Mouse (Mus musculus) liver, embryonic 11.5 days (tissue): Measurements from ENCODE around the gene B230104I21Rik. TPM values are rescaled to one million over a fixed set of nuclear protein-coding genes. Genes with fewer than 3 reads are reported as not detected.
A peak's percentile ranks its signal among the peaks of the same experiment; 100 is the strongest.

Experiments
- ATAC-seq: fragments of 200-750 bp; cut with Nextera tagmentation; replicated peaks from 2 replicates; pipeline ENCODE4 v1.8.0; 2017; ENCODE audit warnings: moderate number of reproducible peaks, mild to moderate bottlenecking, moderate TSS enrichment, moderate library complexity; ENCODE audit not compliant: low FRiP score
- DNase-seq: peaks from one replicate; pipeline ENCODE4 v3.0.0-alpha.2; 2017; ENCODE audit warnings: low spot score
- H3K27ac ChIP-seq: fragments of 300-500 bp; sonication (generic); 2 replicates; pipeline ENCODE4 v1.5.1; 2014; ENCODE audit warnings: mild to moderate bottlenecking, low read depth, low read length, control low read depth
- H3K27me3 ChIP-seq: fragments of 300-500 bp; sonication (generic); replicated peaks from 2 replicates; pipeline ENCODE4 v1.6.1; 2014; ENCODE audit warnings: low read length, mixed read lengths; ENCODE audit not compliant: control insufficient read depth, insufficient read depth
- H3K36me3 ChIP-seq: fragments of 300-500 bp; sonication (generic); 2 replicates; pipeline ENCODE4 v1.6.1; 2014; ENCODE audit warnings: mild to moderate bottlenecking, low read length, moderate library complexity, mixed read lengths; ENCODE audit not compliant: control insufficient read depth, insufficient read depth
- H3K4me1 ChIP-seq: fragments of 300-500 bp; sonication (generic); replicated peaks from 2 replicates; pipeline ENCODE4 v1.6.1; 2014; ENCODE audit warnings: low read length, mixed read lengths; ENCODE audit not compliant: control insufficient read depth, insufficient read depth
- H3K4me2 ChIP-seq: fragments of 300-500 bp; sonication (generic); 2 replicates; pipeline ENCODE4 v1.6.1; 2014; ENCODE audit warnings: mild to moderate bottlenecking, control low read depth, moderate library complexity
- H3K4me3 ChIP-seq: fragments of 300-500 bp; sonication (generic); 2 replicates; pipeline ENCODE4 v1.5.1; 2014; ENCODE audit warnings: low read depth, low read length, control low read depth
- H3K9ac ChIP-seq: fragments of 300-500 bp; sonication (generic); 2 replicates; pipeline ENCODE4 v1.6.1; 2014; ENCODE audit warnings: low read depth, low read length, control low read depth
- H3K9me3 ChIP-seq: fragments of 300-500 bp; sonication (generic); 2 replicates; pipeline ENCODE4 v1.6.1; 2016; ENCODE audit warnings: low read length, inconsistent platforms, mixed read lengths; ENCODE audit not compliant: control insufficient read depth
- WGBS: fragments of 180-500 bp; shearing (Covaris S2); extraction: QIAGEN DNeasy Blood & Tissue Kit; methylation state at CpG from one replicate; pipeline ENCODE4 v1.1.7; 2014; 5-methylcytosine and 5-hydroxymethylcytosine counted together
- polyA plus RNA-seq: library from polyadenylated mRNA; unstranded; fragments of >200 nt; fragmentation: Nextera tagmentation; extraction: Ambion mirVana; gene quantifications from 2 replicates; pipeline ENCODE4 v1.2.1, GENCODE M21; 2014

Gene B230104I21Rik
- polyA plus RNA-seq, 1 experiment from 2014 or later, result not detected

DNA sequence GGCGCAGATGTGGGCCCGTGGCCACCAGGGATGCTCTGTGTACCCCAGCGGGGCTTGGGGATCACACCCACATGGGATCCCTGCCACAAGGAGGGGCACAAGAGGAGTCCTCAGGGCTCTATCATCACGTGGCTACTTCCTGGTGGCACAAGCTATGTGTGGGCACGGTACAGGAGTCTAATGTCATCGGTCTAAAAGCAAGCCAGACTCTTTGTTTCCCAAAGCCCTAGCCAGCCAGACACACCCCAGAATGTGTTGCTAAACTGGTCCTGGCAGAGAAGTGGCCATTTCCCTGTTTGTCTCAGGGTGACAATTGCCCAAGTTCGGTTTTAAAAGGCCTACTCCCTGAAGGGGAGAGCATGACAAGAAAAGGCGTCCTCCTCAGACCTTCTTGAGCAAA, 2.6 kb upstream of the B230104I21Rik start:
- peaks cover 8% of the 10 kb centered on the region; the same call in 1 of the 2 replicates for H3K4me1 ChIP-seq
- no peak for ATAC-seq
- no peak overlapping the region for H3K4me2 ChIP-seq
- WGBS, result 81% methylated on average over 8 of the region's 8 CpGs
- no peaks in the 10 kb centered on the region for H3K9me3 ChIP-seq
- no peak overlapping the region for H3K9ac ChIP-seq
- no peaks in the 10 kb centered on the region for H3K27me3 ChIP-seq
- DNase-seq, result no peak
- H3K4me3 ChIP-seq, result no peak overlapping the region
- no peak overlapping the region for H3K27ac ChIP-seq
- H3K36me3 ChIP-seq, result no peaks in the 10 kb centered on the region

GRCm38 (mm10) chr4:154334699-154335402, 1.1 kb upstream of the B230104I21Rik start:
- Histone ChIP-seq H3K4me1 (peaks cover 8% of the 10 kb centered on the region; the same call in 1 of the 2 replicates), H3K27ac (no peak overlapping the region; the same call in 1 of the 2 replicates), H3K4me3 (peak overlapping the region; percentile 31), H3K9me3 (no peaks in the 10 kb centered on the region), H3K27me3 (no peaks in the 10 kb centered on the region; the same call in 1 of the 2 replicates), H3K36me3 (no peaks in the 10 kb centered on the region), H3K4me2 (peak overlapping the region; percentile 57), H3K9ac (0 out of 2 replicates have a peak overlapping the region, but pooled peaks have one; percentile 25)
- DNase-seq (peak; percentile 54), ATAC-seq (peak; percentile 76)
- 44% methylated on average over 48 of the region's 48 CpGs for WGBS

DNA sequence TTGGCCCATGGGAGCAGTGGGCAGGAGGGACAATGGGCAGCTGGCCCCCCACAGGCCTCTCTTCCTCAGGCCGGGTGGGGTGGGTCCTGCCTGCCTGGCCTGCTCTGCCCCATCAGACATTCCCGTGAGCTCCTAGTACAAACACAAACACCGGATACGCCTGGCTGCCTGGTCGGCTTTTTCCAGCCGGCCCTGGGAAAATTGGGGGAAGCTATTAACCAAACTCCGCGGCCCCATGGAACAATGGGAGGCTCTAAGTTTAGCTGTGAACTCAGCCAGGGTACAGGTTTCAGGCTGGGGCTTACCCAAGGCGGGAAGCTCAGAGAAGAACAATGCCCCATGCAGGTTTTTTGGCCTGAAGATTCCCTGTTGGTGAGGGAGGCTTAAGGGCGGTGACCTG, 723 bp downstream of the B230104I21Rik start:
- Histone ChIP-seq H3K36me3 (no peaks in the 10 kb centered on the region), H3K4me1 (peaks cover 8% of the 10 kb centered on the region; the same call in 1 of the 2 replicates), H3K9ac (no peak overlapping the region), H3K4me2 (no peak overlapping the region), H3K27me3 (no peaks in the 10 kb centered on the region; the same call in 1 of the 2 replicates), H3K27ac (no peak overlapping the region), H3K9me3 (no peaks in the 10 kb centered on the region), H3K4me3 (no peak overlapping the region)
- WGBS, result 35% methylated on average over 10 of the region's 10 CpGs
- ATAC-seq, result no peak
- no peak for DNase-seq

DNA sequence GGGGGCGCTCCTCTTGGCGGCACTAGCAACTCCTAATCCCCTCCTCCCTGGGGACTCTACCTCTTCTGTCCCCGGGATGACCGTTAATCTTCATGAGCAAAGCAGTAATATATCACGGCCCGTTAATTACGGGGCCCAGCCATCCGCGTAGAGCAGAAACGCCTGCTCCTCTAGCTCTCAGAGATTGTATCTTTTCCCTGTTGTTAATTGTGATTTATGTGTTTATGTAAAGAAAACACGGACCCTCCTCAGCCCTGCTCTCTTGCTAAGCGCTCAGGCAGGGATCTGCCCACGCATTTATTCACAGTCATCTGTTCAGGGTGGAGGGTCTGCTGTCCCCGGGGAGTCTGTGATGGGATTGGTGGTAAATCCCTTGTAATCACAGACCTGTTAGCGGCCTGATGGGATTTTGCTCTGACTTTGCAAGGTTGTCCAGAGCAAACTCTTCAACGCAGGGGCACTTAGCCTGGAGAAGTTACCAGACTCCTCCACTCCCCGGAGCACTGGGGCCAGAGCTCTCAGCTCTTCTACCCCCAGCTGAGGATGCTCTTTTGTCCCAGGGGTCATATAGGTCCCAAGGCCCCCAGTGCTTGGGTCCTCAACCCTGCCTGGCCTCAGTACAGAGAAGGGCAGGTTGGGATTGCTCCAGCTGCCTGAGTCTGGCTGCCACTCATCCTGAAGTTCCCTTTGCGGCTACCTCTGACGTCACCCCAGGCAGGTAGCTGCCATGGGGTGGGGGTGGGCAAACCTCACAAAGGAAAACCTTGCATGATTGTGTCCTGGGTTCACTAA, 11.0 kb downstream of the B230104I21Rik start:
- Histone ChIP-seq H3K9me3 (no peaks in the 10 kb centered on the region), H3K27me3 (no peaks in the 10 kb centered on the region; the same call in 1 of the 2 replicates), H3K4me1 (no peaks in the 10 kb centered on the region), H3K9ac (no peak overlapping the region), H3K27ac (no peak overlapping the region), H3K36me3 (no peaks in the 10 kb centered on the region), H3K4me3 (no peak overlapping the region), H3K4me2 (no peak overlapping the region)
- DNase-seq (no peak), ATAC-seq (no peak)
- WGBS, result 51% methylated on average over 19 of the region's 19 CpGs

DNA sequence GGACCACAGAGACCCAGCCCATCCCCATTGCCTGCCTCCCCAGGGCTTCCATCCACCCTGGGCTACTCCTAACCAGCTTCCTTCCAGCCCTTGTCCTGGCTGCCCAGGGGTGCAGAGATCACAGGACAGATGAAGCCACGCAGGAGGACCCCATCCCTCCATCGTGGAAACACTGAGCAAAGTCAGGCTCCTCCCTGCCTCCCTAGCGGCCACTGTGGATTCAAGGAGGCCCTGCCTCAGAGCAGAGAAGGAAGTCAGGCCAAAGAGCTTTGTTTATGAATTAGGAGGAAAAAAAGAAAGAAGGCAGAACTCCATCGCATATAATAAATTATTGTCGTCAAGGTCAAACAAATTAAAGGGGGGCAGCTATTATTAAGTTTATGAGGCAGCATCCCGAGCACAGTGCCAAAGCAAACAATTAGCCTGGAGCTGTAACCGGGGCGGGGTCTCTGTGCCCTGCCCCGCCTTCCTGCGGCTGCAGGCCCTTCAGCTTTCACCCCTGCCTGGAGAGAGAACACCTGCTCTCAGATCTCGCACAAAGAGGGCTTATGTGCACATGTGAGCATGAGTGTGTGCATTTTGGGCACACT, 12.4 kb downstream of the B230104I21Rik start:
- H3K4me1 ChIP-seq, result no peaks in the 10 kb centered on the region
- no peak overlapping the region for H3K4me3 ChIP-seq
- no peaks in the 10 kb centered on the region for H3K9me3 ChIP-seq
- 67% methylated on average over 11 of the region's 11 CpGs for WGBS
- ATAC-seq (no peak), DNase-seq (no peak)
- H3K4me2 ChIP-seq, result no peak overlapping the region
- no peak overlapping the region for H3K9ac ChIP-seq
- no peaks in the 10 kb centered on the region for H3K36me3 ChIP-seq
- H3K27me3 ChIP-seq, result no peaks in the 10 kb centered on the region; the same call in 1 of the 2 replicates
- H3K27ac ChIP-seq, result no peak overlapping the region

- DNase-seq (no peak), ATAC-seq (no peak)
- Histone ChIP-seq H3K36me3 (no peaks in the 10 kb centered on the region), H3K9ac (no peak overlapping the region), H3K27me3 (no peaks in the 10 kb centered on the region; the same call in none of the 2 replicates), H3K27ac (no peak overlapping the region), H3K4me2 (no peak overlapping the region), H3K4me1 (no peaks in the 10 kb centered on the region), H3K9me3 (no peaks in the 10 kb centered on the region), H3K4me3 (no peak overlapping the region)
- WGBS, result 65% methylated on average over 13 of the region's 13 CpGs
These were observed 16.3 kb downstream of the B230104I21Rik start for GRCm38 (mm10) chr4:154352246-154352645.

GRCm38 (mm10) chr4:154355408-154355807, 19.5 kb downstream of the B230104I21Rik start:
- ATAC-seq (no peak), DNase-seq (no peak)
- Histone ChIP-seq H3K9me3 (no peaks in the 10 kb centered on the region), H3K9ac (no peak overlapping the region), H3K4me3 (no peak overlapping the region), H3K27me3 (no peaks in the 10 kb centered on the region; the same call in none of the 2 replicates), H3K36me3 (no peaks in the 10 kb centered on the region), H3K4me1 (no peaks in the 10 kb centered on the region), H3K4me2 (no peak overlapping the region), H3K27ac (no peak overlapping the region)
- 86% methylated on average over 5 of the region's 5 CpGs for WGBS

GRCm38 (mm10) chr4:154358370-154358769, 22.4 kb downstream of the B230104I21Rik start:
- Histone ChIP-seq H3K4me2 (no peak overlapping the region), H3K4me1 (no peaks in the 10 kb centered on the region), H3K36me3 (no peaks in the 10 kb centered on the region), H3K4me3 (no peak overlapping the region), H3K27ac (no peak overlapping the region), H3K27me3 (no peaks in the 10 kb centered on the region; the same call in none of the 2 replicates), H3K9me3 (no peaks in the 10 kb centered on the region), H3K9ac (no peak overlapping the region)
- 63% methylated on average over 5 of the region's 5 CpGs for WGBS
- ATAC-seq (no peak), DNase-seq (no peak)
